Mouse (Mus musculus) CH12.LX (cell line): ENCODE measurements around the gene Nat14.

ENCODE experiments used
- CHD2 ChIP-seq: IDR thresholded peaks from 2 replicates; pipeline ENCODE4 v1.6.1; 2011; ENCODE audit warnings: low read length, improper control_type of control experiment
- CTCF ChIP-seq, 2 experiments: IDR thresholded peaks in 1 of 2; conservative IDR thresholded peaks in 1 of 2; 2 replicates each; pipeline ENCODE4 v1.5.1; 2011 to 2012; ENCODE audit warnings: low read depth in 2 of 2, low read length in 2 of 2, improper control_type of control experiment in 1 of 2, inconsistent platforms in 1 of 2, mild to moderate bottlenecking in 1 of 2, moderate library complexity in 1 of 2
- EP300 ChIP-seq: IDR thresholded peaks from 2 replicates; pipeline ENCODE4 v1.6.1; 2011; ENCODE audit warnings: low read length, improper control_type of control experiment
- NELFE ChIP-seq: IDR thresholded peaks from 2 replicates; pipeline ENCODE4 v1.6.1; 2011; ENCODE audit warnings: low read depth, low read length, improper control_type of control experiment
- POLR2A ChIP-seq: IDR thresholded peaks from 2 replicates; pipeline ENCODE4 v1.6.1; 2011; ENCODE audit warnings: low read depth, mild to moderate bottlenecking, improper control_type of control experiment, low read length
- SIN3A ChIP-seq: IDR thresholded peaks from 2 replicates; pipeline ENCODE4 v1.6.1; 2012; ENCODE audit warnings: low read length, improper control_type of control experiment, inconsistent platforms

DNA sequence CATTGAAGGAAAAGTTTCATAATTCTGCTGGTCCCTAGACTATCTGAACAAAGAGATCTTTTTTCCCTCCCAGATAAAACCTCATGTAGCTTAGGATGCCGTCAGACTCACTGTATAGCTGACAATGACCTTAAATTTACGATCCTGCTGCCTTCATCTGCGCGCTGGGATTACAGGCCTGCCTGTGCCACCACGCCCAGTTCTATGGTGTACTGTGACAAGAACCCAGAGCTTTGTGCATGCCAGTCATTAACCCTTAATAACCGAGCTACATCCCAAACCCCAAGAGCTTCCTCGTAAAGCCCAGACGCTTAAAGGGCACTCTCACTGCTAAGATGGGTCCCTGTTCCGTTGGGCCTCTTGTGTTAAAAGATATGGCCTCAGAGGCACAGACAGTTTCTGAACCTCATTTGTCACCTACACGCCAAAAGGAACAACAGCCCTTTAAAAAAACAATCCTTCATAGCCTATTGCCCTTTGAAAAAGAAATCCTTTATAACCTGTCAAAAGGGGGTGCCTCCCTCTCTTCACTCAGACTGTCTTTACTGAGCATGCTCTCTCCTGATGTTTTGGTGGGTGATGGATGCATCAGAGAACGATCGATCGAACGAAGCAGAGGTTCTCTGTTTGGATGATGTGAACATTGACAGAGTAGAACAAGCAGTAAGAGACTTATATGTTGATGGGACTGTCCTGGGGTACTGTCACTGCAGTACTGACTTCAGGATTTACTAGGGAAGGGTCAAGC lies 6.0 kb upstream of the Nat14 start:
- no peak for TF ChIP-seq CTCF (conservative IDR thresholded peaks at IDR 0.05 in 1 of 2, IDR thresholded peaks at IDR 0.05 in 1 of 2; ENCODE audit: low read depth in 2 of 2, low read length in 2 of 2)
- TF ChIP-seq NELFE, result no peak
- no peak for TF ChIP-seq EP300
- no peak for TF ChIP-seq POLR2A
- TF ChIP-seq CHD2, result no peak
- no peak for TF ChIP-seq SIN3A
